Mouse (Mus musculus) liver, embryonic 12.5 days (tissue): Measurements from ENCODE around the gene Trmt10c. TPM values are rescaled to one million over a fixed set of nuclear protein-coding genes. Genes with fewer than 3 reads are reported as not detected.

Source experiments
- ATAC-seq: fragments of 200-750 bp; cut with Nextera tagmentation; 2 replicates; pipeline ENCODE4 v1.8.0; 2017; ENCODE audit warnings: moderate number of reproducible peaks, mild to moderate bottlenecking, moderate library complexity
- H3K27ac ChIP-seq: fragments of 300-500 bp; sonication (generic); 2 replicates; pipeline ENCODE4 v1.5.1; 2016; ENCODE audit warnings: mild to moderate bottlenecking
- H3K27me3 ChIP-seq: fragments of 300-500 bp; sonication (generic); replicated peaks from 2 replicates; pipeline ENCODE4 v1.6.1; 2016; ENCODE audit warnings: mild to moderate bottlenecking, moderate library complexity
- H3K36me3 ChIP-seq: fragments of 300-500 bp; sonication (generic); 2 replicates; pipeline ENCODE4 v1.6.1; 2016; ENCODE audit warnings: mild to moderate bottlenecking, moderate library complexity
- H3K4me1 ChIP-seq: fragments of 300-500 bp; sonication (generic); 2 replicates; pipeline ENCODE4 v1.6.1; 2016
- H3K4me2 ChIP-seq: fragments of 300-500 bp; sonication (generic); 2 replicates; pipeline ENCODE4 v1.6.1; 2016; ENCODE audit warnings: mild to moderate bottlenecking, moderate library complexity
- H3K4me3 ChIP-seq: fragments of 300-500 bp; sonication (generic); 2 replicates; pipeline ENCODE4 v1.5.1; 2016; ENCODE audit warnings: mild to moderate bottlenecking, moderate library complexity
- H3K9ac ChIP-seq: fragments of 300-500 bp; sonication (generic); 2 replicates; pipeline ENCODE4 v1.6.1; 2016; ENCODE audit warnings: mild to moderate bottlenecking, moderate library complexity
- H3K9me3 ChIP-seq: fragments of 300-500 bp; sonication (generic); replicated peaks from 2 replicates; pipeline ENCODE4 v1.6.1; 2016; ENCODE audit warnings: mild to moderate bottlenecking, moderate library complexity
- WGBS: fragments of 180-500 bp; shearing (Covaris S2); methylation state at CpG from one replicate; pipeline ENCODE4 v1.1.7; 2016; ENCODE audit not compliant: insufficient replicate concordance; 5-methylcytosine and 5-hydroxymethylcytosine counted together
- microRNA-seq: library from miRNA; unstranded; fragments of <30 nt; microRNA quantifications from one replicate; pipeline ENCODE4, GENCODE M21; 2017
- polyA plus RNA-seq: library from polyadenylated mRNA; unstranded; fragments of >200 nt; fragmentation: Nextera tagmentation; extraction: Ambion mirVana; gene quantifications from 2 replicates; pipeline ENCODE4 v1.2.1, GENCODE M21; 2016

Gene Trmt10c
- polyA plus RNA-seq, 1 experiment from 2014 or later = 23.1 TPM

GRCm38 (mm10) chr16:55990311-55990710 is 47.3 kb downstream of the Trmt10c start:
- Histone ChIP-seq H3K27ac (no peak overlapping the region), H3K4me1 (no peaks in the 10 kb centered on the region), H3K9ac (no peak overlapping the region), H3K9me3 (no peaks in the 10 kb centered on the region), H3K4me3 (no peak overlapping the region), H3K4me2 (no peak overlapping the region), H3K36me3 (peaks cover 86% of the 10 kb centered on the region), H3K27me3 (no peaks in the 10 kb centered on the region)
- no peak for ATAC-seq
- WGBS = 77% methylated on average over 4 of the region's 4 CpGs

GRCm38 (mm10) chr16:55986001-55986400 is 51.6 kb downstream of the Trmt10c start:
- H3K4me1 ChIP-seq = no peaks in the 10 kb centered on the region
- H3K4me3 ChIP-seq = no peak overlapping the region
- no peak overlapping the region for H3K9ac ChIP-seq
- peaks cover 82% of the 10 kb centered on the region for H3K36me3 ChIP-seq
- no peaks in the 10 kb centered on the region for H3K9me3 ChIP-seq
- no peak for ATAC-seq
- no peak overlapping the region for H3K4me2 ChIP-seq
- no peak overlapping the region for H3K27ac ChIP-seq
- 82% methylated on average over 3 of the region's 3 CpGs for WGBS
- H3K27me3 ChIP-seq = no peaks in the 10 kb centered on the region

Small RNA genes lying within 50 kb of the gene (microRNA-seq; reads per million reads assigned to microRNA genes)
- gene Gm24047 = not detected

Other genes with a start within 250 kb of the Trmt10c start
- gene Nfkbiz, start 198.9 kb downstream of the Trmt10c start, polyA plus RNA-seq = 2.4 and 2.6 TPM in 2 replicates
- 0.57 and 0.71 TPM in 2 replicates for gene Nxpe3, start 142.5 kb downstream of the Trmt10c start, polyA plus RNA-seq
- gene Cep97, start 103.0 kb downstream of the Trmt10c start, polyA plus RNA-seq = 5.7 and 6.0 TPM in 2 replicates
- gene Rpl24, start 71.5 kb downstream of the Trmt10c start, polyA plus RNA-seq = 638 and 654 TPM in 2 replicates
- 17.5 and 17.6 TPM in 2 replicates for gene Zbtb11, start 63.9 kb downstream of the Trmt10c start, polyA plus RNA-seq
- gene Pcnp, start 8.1 kb downstream of the Trmt10c start, polyA plus RNA-seq = 140 and 142 TPM in 2 replicates
- 21.0 and 22.9 TPM in 2 replicates for gene Senp7, start 10.5 kb upstream of the Trmt10c start, polyA plus RNA-seq
- 0.11 and 0.18 TPM in 2 replicates for gene Impg2, start 166.5 kb upstream of the Trmt10c start, polyA plus RNA-seq